Mouse (Mus musculus): ENCODE data around the gene Zbtb38.

GRCm38 (mm10) chr9:96675071-96675762 is 77.4 kb downstream of the Zbtb38 start:
- TF ChIP-seq ZNF384 (IDR thresholded peaks at IDR 0.05; ENCODE audit: low read depth, low read length), result no peak
- TF ChIP-seq CHD2 (IDR thresholded peaks at IDR 0.05; ENCODE audit: low read depth, low read length), result no peak
- no peak for TF ChIP-seq MAFK (IDR thresholded peaks at IDR 0.05; ENCODE audit: insufficient read depth, low read depth, low read length)
- TF ChIP-seq HCFC1 (IDR thresholded peaks at IDR 0.05; ENCODE audit: borderline replicate concordance, insufficient read depth, low read length), result no peak
- no peak for TF ChIP-seq ZC3H11A (IDR thresholded peaks at IDR 0.05; ENCODE audit: borderline replicate concordance, low read depth, low read length)
